ENCODE assay signal across 17 mouse cellular contexts in genomic region chr2:168581207-168581854, GRCm38 (mm10). TPM values are rescaled to one million over a fixed set of nuclear protein-coding genes. Genes with fewer than 3 reads are reported as not detected.
DNase-seq lines count a peak whose midpoint lies in the region; ATAC-seq and TF ChIP-seq lines count a peak whose summit lies in the region.
"Had no signal": no experiment of that assay in that cellular context is flagged by ENCODE, and none has a peak within 500 bp of the region (broad histone marks: within the 10 kb centered on the region; RNA-seq: fewer than 3 reads in every experiment).

No protein-coding gene starts in this region.

- H3K4me2 ChIP-seq in forebrain, postnatal 0 days (ENCODE audit: low read depth), result no peak overlapping the region
- no peak overlapping the region for H3K4me2 ChIP-seq in kidney, embryonic 14.5 days (replicated peaks; ENCODE audit: low read depth, low read length)
- H3K4me2 ChIP-seq in limb, embryonic 11.5 days (ENCODE audit: low read depth, severe bottlenecking), result no peak overlapping the region

- H3K36me3 ChIP-seq in forebrain, embryonic 10.5 days (replicated peaks), result no peaks in the 10 kb centered on the region
- H3K36me3 ChIP-seq in forebrain, postnatal 0 days (ENCODE audit: insufficient read depth), result no peaks in the 10 kb centered on the region
- H3K36me3 ChIP-seq in kidney, embryonic 14.5 days (ENCODE audit: control insufficient read depth, insufficient read depth, low read length), result no peaks in the 10 kb centered on the region
- H3K36me3 ChIP-seq in embryonic facial prominence, embryonic 10.5 days (replicated peaks), result no peaks in the 10 kb centered on the region
- H3K36me3 ChIP-seq in limb, embryonic 11.5 days (ENCODE audit: control insufficient read depth, insufficient read depth, low read length), result no peaks in the 10 kb centered on the region
- H3K36me3 ChIP-seq: neural tube, embryonic 12.5 days had no signal

- H3K27ac ChIP-seq in forebrain, embryonic 10.5 days, result peak overlapping the region; percentile 59; the same call in 1 of the 2 replicates
- H3K27ac ChIP-seq in forebrain, postnatal 0 days (ENCODE audit: low read depth, low read length), result no peak overlapping the region
- H3K27ac ChIP-seq in kidney, embryonic 14.5 days (ENCODE audit: low read depth, low read length), result peak overlapping the region; percentile 74
- H3K27ac ChIP-seq in embryonic facial prominence, embryonic 10.5 days (replicated peaks), result peak overlapping the region; percentile 65; the same call in 1 of the 2 replicates
- peak overlapping the region; percentile 37 for H3K27ac ChIP-seq in limb, embryonic 11.5 days (replicated peaks; ENCODE audit: low read depth, low read length)
- H3K27ac ChIP-seq: neural tube, embryonic 12.5 days had no signal

- H3K4me1 ChIP-seq in forebrain, embryonic 10.5 days, result peaks cover 69% of the 10 kb centered on the region
- no peaks in the 10 kb centered on the region for H3K4me1 ChIP-seq in forebrain, postnatal 0 days (ENCODE audit: insufficient read depth)
- peaks cover 37% of the 10 kb centered on the region for H3K4me1 ChIP-seq in kidney, embryonic 14.5 days (ENCODE audit: control insufficient read depth, insufficient read depth, low read length)
- H3K4me1 ChIP-seq in embryonic facial prominence, embryonic 10.5 days, result peaks cover 68% of the 10 kb centered on the region
- peaks cover 33% of the 10 kb centered on the region for H3K4me1 ChIP-seq in limb, embryonic 11.5 days (ENCODE audit: control insufficient read depth, insufficient read depth, low read length)

- no peak overlapping the region for H3K9ac ChIP-seq in forebrain, postnatal 0 days
- 0 out of 2 replicates have a peak overlapping the region, but pooled peaks have one; percentile 34 for H3K9ac ChIP-seq in kidney, embryonic 14.5 days (ENCODE audit: low read depth, low read length)
- H3K9ac ChIP-seq in limb, embryonic 11.5 days (ENCODE audit: low read length), result no peak overlapping the region
- H3K9ac ChIP-seq: neural tube, embryonic 12.5 days had no signal

- H3K27me3 ChIP-seq in forebrain, embryonic 10.5 days (ENCODE audit: poor library complexity, severe bottlenecking), result peaks cover 18% of the 10 kb centered on the region
- H3K27me3 ChIP-seq in forebrain, postnatal 0 days (ENCODE audit: insufficient read depth, low read length), result no peaks in the 10 kb centered on the region
- H3K27me3 ChIP-seq in kidney, embryonic 14.5 days (ENCODE audit: control insufficient read depth, insufficient read depth, low read length), result no peaks in the 10 kb centered on the region
- H3K27me3 ChIP-seq in embryonic facial prominence, embryonic 10.5 days (replicated peaks; ENCODE audit: low read depth, poor library complexity, severe bottlenecking), result peaks cover 24% of the 10 kb centered on the region
- H3K27me3 ChIP-seq in limb, embryonic 11.5 days (ENCODE audit: control insufficient read depth, insufficient read depth, low read length), result no peaks in the 10 kb centered on the region
- H3K27me3 ChIP-seq: neural tube, embryonic 12.5 days had no signal

- no peak for TF ChIP-seq CTCF in forebrain, postnatal 0 days (IDR thresholded peaks at IDR 0.05; ENCODE audit: low read depth)

- no peak for DNase-seq in forebrain, embryonic 10.5 days (ENCODE audit: extremely low spot score, low spot score)
- DNase-seq in forebrain, postnatal 0 days, result no peak
- DNase-seq in kidney, postnatal 25 days, result no peak
- no peak for DNase-seq in embryonic facial prominence, embryonic 10.5 days (ENCODE audit: low spot score)
- no peak for DNase-seq in limb, embryonic 11.5 days (ENCODE audit: low spot score)
- DNase-seq in urinary bladder, adult 18-20 months (ENCODE audit: low spot score in 2 of 2), result no peak
- DNase-seq: adrenal gland, postnatal 14 days; gastrocnemius, postnatal 25 days; kidney, adult 18-20 months; layer of hippocampus, adult 9-11 months; lung, postnatal 10 days; midbrain, embryonic 14.5 days; thymus, adult 18-20 months had no signal

- ATAC-seq in forebrain, postnatal 0 days, result no peak
- no peak for ATAC-seq in kidney, embryonic 14.5 days (ENCODE audit: low FRiP score, low TSS enrichment)
- no peak for ATAC-seq in limb, embryonic 11.5 days (ENCODE audit: insufficient number of reproducible peaks, low FRiP score, low TSS enrichment, low read depth)
- no peak for ATAC-seq in megakaryocyte-erythroid progenitor cell, adult 5-6 weeks (replicated peaks; ENCODE audit: low FRiP score, low TSS enrichment, poor library complexity, severe bottlenecking)

- H3K9me3 ChIP-seq in forebrain, embryonic 10.5 days, result no peaks in the 10 kb centered on the region
- H3K9me3 ChIP-seq in forebrain, postnatal 0 days (ENCODE audit: low read length), result no peaks in the 10 kb centered on the region
- no peaks in the 10 kb centered on the region for H3K9me3 ChIP-seq in kidney, embryonic 14.5 days (ENCODE audit: control insufficient read depth, low read length)
- H3K9me3 ChIP-seq in embryonic facial prominence, embryonic 10.5 days, result no peaks in the 10 kb centered on the region
- H3K9me3 ChIP-seq in limb, embryonic 11.5 days (ENCODE audit: control insufficient read depth, low read length), result no peaks in the 10 kb centered on the region
- H3K9me3 ChIP-seq: neural tube, embryonic 12.5 days had no signal

- H3K4me3 ChIP-seq in forebrain, embryonic 10.5 days, result no peak overlapping the region
- no peak overlapping the region for H3K4me3 ChIP-seq in forebrain, postnatal 0 days (ENCODE audit: low read depth, low read length)
- H3K4me3 ChIP-seq in kidney, embryonic 14.5 days (ENCODE audit: low read length), result no peak overlapping the region
- no peak overlapping the region for H3K4me3 ChIP-seq in embryonic facial prominence, embryonic 10.5 days
- H3K4me3 ChIP-seq in limb, embryonic 11.5 days (ENCODE audit: low read depth, low read length), result no peak overlapping the region
- H3K4me3 ChIP-seq: erythroblast, embryonic 14.5 days; neural tube, embryonic 12.5 days had no signal

- 15% methylated on average over 6 of the region's 6 CpGs for WGBS in forebrain, embryonic 10.5 days
- 28% methylated on average over 6 of the region's 6 CpGs for WGBS in forebrain, postnatal 0 days
- 38% methylated on average over 6 of the region's 6 CpGs for WGBS in kidney, embryonic 14.5 days
- 30% methylated on average over 6 of the region's 6 CpGs for WGBS in embryonic facial prominence, embryonic 10.5 days
- 19% methylated on average over 6 of the region's 6 CpGs for WGBS in limb, embryonic 11.5 days

RNA-seq across cellular contexts. Expression of gene Nfatc2, which starts 20.1 kb away (rescaled TPM):
- polyA plus RNA-seq in forebrain, embryonic 10.5 days (2016; fragmentation: Nextera tagmentation; extraction: Ambion mirVana), result 0.36 and 0.53 TPM in 2 replicates
- total RNA-seq in forebrain, postnatal 0 days (2014; rRNA removed), result 2.1 and 3.1 TPM in 2 replicates
- polyA plus RNA-seq in forebrain, postnatal 0 days (2015; fragmentation: Nextera tagmentation; extraction: Ambion mirVana), result 2.0 and 3.2 TPM in 2 replicates
- 1.7 and 2.7 TPM in 2 replicates for polyA plus RNA-seq in kidney, embryonic 14.5 days (2014; fragmentation: Nextera tagmentation; extraction: Ambion mirVana)
- 0.45 and 0.66 TPM in 2 replicates for polyA plus RNA-seq in embryonic facial prominence, embryonic 10.5 days (2016; fragmentation: Nextera tagmentation; extraction: Ambion mirVana)
- polyA plus RNA-seq in limb, embryonic 11.5 days (2014; fragmentation: Nextera tagmentation; extraction: Ambion mirVana), result 4.9 and 5.8 TPM in 2 replicates
- 0.44 and 0.69 TPM in 2 replicates for total RNA-seq in megakaryocyte-erythroid progenitor cell, adult 5-6 weeks (2014; fragmentation: Nextera tagmentation)
- total RNA-seq in megakaryocyte-erythroid progenitor cell, adult 5-6 weeks (2017), result 0.33 and 0.46 TPM in 2 replicates
- polyA plus RNA-seq: erythroblast, embryonic 14.5 days had no signal
